Mouse (Mus musculus) lung, postnatal 10 days (tissue): Measurements from ENCODE around the gene Naa38.

Source experiments
- DNase-seq: peaks from one replicate; pipeline ENCODE4 v3.0.0; 2021

Naa38 gene

GRCm38 (mm10) chr11:69416509-69416908 lies 21.2 kb downstream of the Naa38 start:
- DNase-seq, result no peak

GRCm38 (mm10) chr11:69416921-69417448 lies 21.7 kb downstream of the Naa38 start:
- DNase-seq, result no peak

- DNase-seq, result peak; percentile 99
These were observed 22.4 kb downstream of the Naa38 start for GRCm38 (mm10) chr11:69417449-69418384.

GRCm38 (mm10) chr11:69418481-69419442 lies 23.5 kb downstream of the Naa38 start:
- peak; percentile 97 for DNase-seq

- DNase-seq, result peak; percentile 70
These were observed 24.1 kb downstream of the Naa38 start for GRCm38 (mm10) chr11:69419443-69419812.

- DNase-seq, result peak; percentile 76
These were observed 24.7 kb downstream of the Naa38 start for GRCm38 (mm10) chr11:69419813-69420553.

GRCm38 (mm10) chr11:69420554-69421000 lies 25.3 kb downstream of the Naa38 start:
- DNase-seq, result no peak

- DNase-seq, result peak; percentile 13
These were observed 26.1 kb downstream of the Naa38 start for GRCm38 (mm10) chr11:69421131-69421977.

- no peak for DNase-seq
These were observed 27.6 kb downstream of the Naa38 start for GRCm38 (mm10) chr11:69422842-69423241.

- no peak for DNase-seq
These were observed 28.6 kb downstream of the Naa38 start for GRCm38 (mm10) chr11:69423885-69424284.

GRCm38 (mm10) chr11:69426246-69426645 lies 31.0 kb downstream of the Naa38 start:
- no peak for DNase-seq

- DNase-seq, result peak; percentile 87
These were observed 33.5 kb downstream of the Naa38 start for GRCm38 (mm10) chr11:69428751-69429150.

- DNase-seq, result no peak
These were observed 34.0 kb downstream of the Naa38 start for GRCm38 (mm10) chr11:69429313-69429712.

GRCm38 (mm10) chr11:69430631-69431030 lies 35.3 kb downstream of the Naa38 start:
- no peak for DNase-seq

- DNase-seq, result peak; percentile 91
These were observed 36.7 kb downstream of the Naa38 start for GRCm38 (mm10) chr11:69431829-69432639.

- DNase-seq, result no peak
These were observed 37.3 kb downstream of the Naa38 start for GRCm38 (mm10) chr11:69432640-69432982.

GRCm38 (mm10) chr11:69433189-69433588 lies 37.9 kb downstream of the Naa38 start:
- DNase-seq, result no peak

GRCm38 (mm10) chr11:69437291-69437690 lies 42.0 kb downstream of the Naa38 start:
- no peak for DNase-seq

- peak; percentile 74 for DNase-seq
These were observed 48.0 kb downstream of the Naa38 start for GRCm38 (mm10) chr11:69443328-69443727.
